Mouse (Mus musculus): ENCODE data around the gene Eri3. TPM values are rescaled to one million over a fixed set of nuclear protein-coding genes. Genes with fewer than 3 reads are reported as not detected.
A peak's percentile ranks its signal among the peaks of the same experiment; 100 is the strongest.

The Eri3 gene
- polyA plus RNA-seq, 1 experiment from 2014 or later: 106 TPM

DNA sequence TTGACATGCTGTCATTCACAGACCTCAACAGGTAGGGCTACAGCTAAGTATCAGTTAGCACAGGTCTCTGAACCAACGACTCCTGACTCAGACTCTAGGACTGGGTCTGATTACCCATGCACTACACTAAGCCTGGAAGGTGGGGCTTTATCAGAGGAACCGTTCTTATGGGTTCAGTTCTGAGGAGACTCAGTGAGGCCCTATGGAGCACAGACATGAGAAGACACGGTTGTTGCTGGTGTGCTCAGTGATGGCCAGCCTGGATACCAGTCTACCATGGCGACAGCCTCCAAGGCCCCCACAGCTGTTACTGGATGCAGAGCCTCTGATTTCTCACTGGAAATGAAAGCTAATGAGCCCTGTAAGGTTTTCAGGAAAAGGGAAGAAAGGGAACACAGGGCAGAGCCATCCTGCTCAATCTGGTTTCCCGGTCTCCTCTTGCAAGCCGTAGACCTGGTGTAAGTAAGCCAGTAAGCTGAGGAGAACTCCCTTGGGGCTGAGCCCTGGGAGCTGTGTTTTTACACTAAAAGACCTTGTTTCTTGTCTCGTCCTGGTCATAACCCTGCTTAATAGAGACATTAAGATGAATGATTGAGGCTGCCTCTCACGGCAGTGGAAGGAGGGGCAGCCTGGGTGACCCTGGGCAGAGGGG, 10.7 kb upstream of the Eri3 start:
- WGBS: 73% methylated on average over 8 of the region's 8 CpGs
- H3K4me2 ChIP-seq (ENCODE audit: low read depth, low read length): no peak overlapping the region
- no peak overlapping the region for H3K4me3 ChIP-seq (replicated peaks; ENCODE audit: low read length)

DNA sequence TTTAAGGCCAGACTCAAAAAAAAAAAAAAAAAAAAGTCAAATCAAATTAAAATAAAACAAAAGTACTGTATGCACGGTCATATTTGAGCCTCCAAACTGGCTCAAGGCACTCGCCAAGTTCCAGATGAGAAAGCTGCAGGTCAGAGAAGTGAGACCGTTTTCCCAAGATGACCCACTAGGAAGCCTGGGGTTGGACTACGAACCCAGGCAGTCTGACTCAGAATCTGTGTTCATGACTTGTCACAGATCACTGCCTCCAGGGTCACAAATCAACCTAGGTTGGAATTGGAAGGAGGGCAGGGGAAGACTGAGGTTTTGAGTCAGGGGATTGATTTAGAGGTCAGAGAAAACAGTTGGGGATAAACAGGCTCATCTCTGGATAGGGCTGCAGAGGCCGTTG, 9.6 kb upstream of the Eri3 start:
- Histone ChIP-seq H3K4me3 (replicated peaks; ENCODE audit: low read length) (no peak overlapping the region), H3K36me3 (ENCODE audit: control insufficient read depth, insufficient read depth, low read length) (no peaks in the 10 kb centered on the region), H3K4me2 (ENCODE audit: low read depth, low read length) (no peak overlapping the region), H3K9ac (ENCODE audit: low read length) (no peak overlapping the region), H3K4me1 (ENCODE audit: control insufficient read depth, insufficient read depth, low read length) (no peaks in the 10 kb centered on the region), H3K9me3 (replicated peaks; ENCODE audit: control insufficient read depth, low read length) (no peaks in the 10 kb centered on the region), H3K27ac (ENCODE audit: low read length) (no peak overlapping the region), H3K27me3 (ENCODE audit: control insufficient read depth, insufficient read depth, low read length) (no peaks in the 10 kb centered on the region)
- ATAC-seq (ENCODE audit: insufficient read depth, low FRiP score): no peak
- 68% methylated on average over 5 of the region's 5 CpGs for WGBS

More for the DNA sequence above, 10.7 kb upstream of the Eri3 start:
- ATAC-seq (ENCODE audit: insufficient read depth, low FRiP score): no peak
- Histone ChIP-seq H3K27ac (ENCODE audit: low read length) (no peak overlapping the region), H3K36me3 (ENCODE audit: control insufficient read depth, insufficient read depth, low read length) (no peaks in the 10 kb centered on the region), H3K9me3 (replicated peaks; ENCODE audit: control insufficient read depth, low read length) (no peaks in the 10 kb centered on the region), H3K4me1 (ENCODE audit: control insufficient read depth, insufficient read depth, low read length) (no peaks in the 10 kb centered on the region), H3K27me3 (ENCODE audit: control insufficient read depth, insufficient read depth, low read length) (no peaks in the 10 kb centered on the region), H3K9ac (ENCODE audit: low read length) (no peak overlapping the region)

DNA sequence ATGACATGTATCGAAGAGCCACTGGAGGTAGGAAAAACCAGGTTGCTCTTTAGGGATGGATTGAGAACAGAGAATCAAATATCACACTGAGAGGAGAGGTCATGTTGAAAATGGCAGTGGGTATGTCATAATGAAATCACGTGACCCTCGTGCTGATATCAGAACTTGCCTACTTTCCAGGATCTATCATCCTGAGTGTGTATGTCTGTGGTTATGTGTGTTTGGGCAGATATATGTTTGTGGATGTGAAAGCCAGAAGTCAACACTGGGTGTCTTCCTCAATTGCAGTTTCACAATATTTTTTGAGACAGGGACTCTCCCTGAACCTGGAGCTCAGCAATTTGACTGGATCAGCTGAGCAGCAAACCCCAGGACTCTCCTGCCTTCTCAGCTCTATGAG, 4.7 kb upstream of the Eri3 start:
- H3K27ac ChIP-seq (ENCODE audit: low read length): no peak overlapping the region
- no peaks in the 10 kb centered on the region for H3K36me3 ChIP-seq (ENCODE audit: control insufficient read depth, insufficient read depth, low read length)
- no peak for ATAC-seq (ENCODE audit: insufficient read depth, low FRiP score)
- 85% methylated on average over 3 of the region's 3 CpGs for WGBS
- H3K27me3 ChIP-seq (ENCODE audit: control insufficient read depth, insufficient read depth, low read length): no peaks in the 10 kb centered on the region
- 0 out of 2 replicates have a peak, but pooled peaks cover 4% of the 10 kb centered on the region for H3K4me1 ChIP-seq (ENCODE audit: control insufficient read depth, insufficient read depth, low read length)
- no peak overlapping the region for H3K4me3 ChIP-seq (replicated peaks; ENCODE audit: low read length)
- H3K9ac ChIP-seq (ENCODE audit: low read length): no peak overlapping the region
- no peak overlapping the region for H3K4me2 ChIP-seq (ENCODE audit: low read depth, low read length)
- no peaks in the 10 kb centered on the region for H3K9me3 ChIP-seq (replicated peaks; ENCODE audit: control insufficient read depth, low read length)

GRCm38 (mm10) chr4:117546616-117547015, 3.5 kb upstream of the Eri3 start:
- H3K27me3 ChIP-seq (ENCODE audit: control insufficient read depth, insufficient read depth, low read length): no peaks in the 10 kb centered on the region
- no peak overlapping the region for H3K4me2 ChIP-seq (ENCODE audit: low read depth, low read length)
- ATAC-seq (ENCODE audit: insufficient read depth, low FRiP score): no peak
- no peak overlapping the region for H3K4me3 ChIP-seq (replicated peaks; ENCODE audit: low read length)
- no peak overlapping the region for H3K27ac ChIP-seq (ENCODE audit: low read length)
- no peaks in the 10 kb centered on the region for H3K36me3 ChIP-seq (ENCODE audit: control insufficient read depth, insufficient read depth, low read length)
- peaks cover 13% of the 10 kb centered on the region for H3K4me1 ChIP-seq (ENCODE audit: control insufficient read depth, insufficient read depth, low read length)
- H3K9ac ChIP-seq (ENCODE audit: low read length): no peak overlapping the region
- 83% methylated on average over 6 of the region's 6 CpGs for WGBS
- H3K9me3 ChIP-seq (replicated peaks; ENCODE audit: control insufficient read depth, low read length): no peaks in the 10 kb centered on the region

DNA sequence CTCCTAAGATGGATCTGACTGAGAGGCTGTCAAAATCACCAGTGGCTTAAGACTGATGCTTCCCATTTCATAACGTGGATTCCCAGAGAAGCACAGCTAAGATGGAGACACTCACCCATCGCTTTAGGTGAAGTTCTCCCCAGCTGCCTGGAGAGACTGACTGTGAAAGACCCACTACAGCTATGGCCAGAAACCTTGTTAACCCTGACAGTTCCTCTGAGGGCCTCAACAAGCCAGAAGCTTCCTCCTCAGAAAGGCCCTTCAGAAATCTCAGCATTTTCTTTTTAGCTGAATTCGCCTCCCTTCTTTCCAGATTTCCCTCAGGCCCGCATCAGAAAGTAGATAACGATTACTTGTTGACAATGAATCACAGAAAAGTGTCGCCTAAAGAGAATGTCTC, 589 bp upstream of the Eri3 start:
- no peaks in the 10 kb centered on the region for H3K27me3 ChIP-seq (ENCODE audit: control insufficient read depth, insufficient read depth, low read length)
- 30% methylated on average over 6 of the region's 6 CpGs for WGBS
- H3K9ac ChIP-seq (ENCODE audit: low read length): peak overlapping the region; percentile 19; the same call in 1 of the 2 replicates
- H3K9me3 ChIP-seq (replicated peaks; ENCODE audit: control insufficient read depth, low read length): no peaks in the 10 kb centered on the region
- 0 out of 2 replicates have a peak overlapping the region, but pooled peaks have one; percentile 3 for H3K27ac ChIP-seq (ENCODE audit: low read length)
- H3K36me3 ChIP-seq (ENCODE audit: control insufficient read depth, insufficient read depth, low read length): no peaks in the 10 kb centered on the region
- H3K4me2 ChIP-seq (ENCODE audit: low read depth, low read length): peak overlapping the region; percentile 47
- peaks cover 19% of the 10 kb centered on the region for H3K4me1 ChIP-seq (ENCODE audit: control insufficient read depth, insufficient read depth, low read length)
- peak overlapping the region; percentile 97 for H3K4me3 ChIP-seq (replicated peaks; ENCODE audit: low read length)
- no peak for ATAC-seq (ENCODE audit: insufficient read depth, low FRiP score)

DNA sequence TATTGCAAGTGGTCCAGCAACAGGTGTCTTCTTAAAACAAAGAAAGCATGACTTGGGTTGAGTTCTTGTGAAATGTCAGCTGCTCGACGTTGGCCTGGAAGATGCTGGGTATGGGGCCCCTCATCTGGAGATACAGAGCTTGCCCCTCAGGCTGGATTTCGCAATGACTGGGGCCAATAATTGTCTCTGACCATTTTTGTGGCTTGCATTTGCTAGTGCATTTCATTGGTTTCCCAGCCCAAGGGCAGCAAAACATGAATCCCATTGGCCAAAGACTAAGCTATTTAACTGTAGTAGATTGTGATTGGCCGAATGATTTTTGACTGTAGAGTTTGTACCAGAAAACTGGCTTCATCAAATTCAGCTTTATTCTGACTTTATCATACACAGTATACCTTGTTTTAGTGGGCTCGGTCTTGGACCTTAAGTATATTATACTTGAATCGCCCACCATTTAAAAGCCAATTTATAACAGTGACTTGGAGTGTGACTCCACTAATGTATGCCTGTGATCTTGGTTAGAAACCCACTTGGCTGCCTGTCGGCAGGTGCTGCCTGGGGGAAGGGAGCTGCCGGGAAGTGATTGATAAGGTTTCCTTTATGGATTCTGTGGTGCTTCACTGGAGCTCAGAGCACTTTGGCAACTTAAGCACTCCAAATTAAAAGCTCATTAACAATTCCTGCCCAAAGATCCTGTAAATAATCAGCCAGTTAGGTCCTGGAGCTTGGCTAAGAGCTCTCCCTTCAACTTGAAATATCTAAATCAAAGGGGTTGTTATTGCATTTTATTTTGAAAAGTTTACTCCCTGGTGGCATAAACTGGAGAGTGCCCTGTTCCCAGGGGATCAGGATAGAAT, 1.2 kb downstream of the Eri3 start:
- Histone ChIP-seq H3K4me1 (ENCODE audit: control insufficient read depth, insufficient read depth, low read length) (peaks cover 25% of the 10 kb centered on the region), H3K9me3 (replicated peaks; ENCODE audit: control insufficient read depth, low read length) (no peaks in the 10 kb centered on the region), H3K4me3 (replicated peaks; ENCODE audit: low read length) (peak overlapping the region; percentile 97), H3K4me2 (ENCODE audit: low read depth, low read length) (peak overlapping the region; percentile 65), H3K27me3 (ENCODE audit: control insufficient read depth, insufficient read depth, low read length) (no peaks in the 10 kb centered on the region), H3K27ac (ENCODE audit: low read length) (peak overlapping the region; percentile 62; the same call in 1 of the 2 replicates), H3K9ac (ENCODE audit: low read length) (peak overlapping the region; percentile 92), H3K36me3 (ENCODE audit: control insufficient read depth, insufficient read depth, low read length) (no peaks in the 10 kb centered on the region)
- ATAC-seq (ENCODE audit: insufficient read depth, low FRiP score): no peak
- 31% methylated on average over 8 of the region's 8 CpGs for WGBS

DNA sequence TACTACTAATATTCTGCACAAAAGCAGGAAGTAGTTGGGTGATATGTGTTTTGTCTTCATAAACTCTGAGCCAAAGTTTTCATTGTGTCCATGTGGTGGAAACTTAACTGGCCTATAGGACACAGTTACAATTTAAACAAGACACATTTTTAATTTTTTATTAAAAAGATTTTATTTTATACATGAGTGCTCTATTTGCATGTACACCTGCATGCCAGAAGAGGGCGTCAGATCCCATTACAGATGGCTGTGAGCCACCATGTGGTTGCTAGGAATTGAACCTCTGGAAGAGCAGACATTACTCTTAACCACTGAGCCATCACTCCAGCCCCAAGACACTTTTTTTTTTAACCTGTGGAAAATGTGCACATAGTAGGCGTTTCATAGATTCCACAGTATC, 5.3 kb downstream of the Eri3 start:
- Histone ChIP-seq H3K4me2 (ENCODE audit: low read depth, low read length) (no peak overlapping the region), H3K27ac (ENCODE audit: low read length) (no peak overlapping the region), H3K9ac (ENCODE audit: low read length) (no peak overlapping the region), H3K4me1 (ENCODE audit: control insufficient read depth, insufficient read depth, low read length) (peaks cover 30% of the 10 kb centered on the region), H3K4me3 (replicated peaks; ENCODE audit: low read length) (no peak overlapping the region), H3K36me3 (ENCODE audit: control insufficient read depth, insufficient read depth, low read length) (no peaks in the 10 kb centered on the region), H3K9me3 (replicated peaks; ENCODE audit: control insufficient read depth, low read length) (no peaks in the 10 kb centered on the region), H3K27me3 (ENCODE audit: control insufficient read depth, insufficient read depth, low read length) (no peaks in the 10 kb centered on the region)
- no peak for ATAC-seq (ENCODE audit: insufficient read depth, low FRiP score)
- WGBS: 51% methylated on average over 2 of the region's 2 CpGs

GRCm38 (mm10) chr4:117556372-117556771, 6.2 kb downstream of the Eri3 start:
- no peak for ATAC-seq (ENCODE audit: insufficient read depth, low FRiP score)
- no peak overlapping the region for H3K27ac ChIP-seq (ENCODE audit: low read length)
- H3K9me3 ChIP-seq (replicated peaks; ENCODE audit: control insufficient read depth, low read length): no peaks in the 10 kb centered on the region
- no peak overlapping the region for H3K4me2 ChIP-seq (ENCODE audit: low read depth, low read length)
- H3K4me3 ChIP-seq (replicated peaks; ENCODE audit: low read length): no peak overlapping the region
- no peaks in the 10 kb centered on the region for H3K27me3 ChIP-seq (ENCODE audit: control insufficient read depth, insufficient read depth, low read length)
- peaks cover 24% of the 10 kb centered on the region for H3K4me1 ChIP-seq (ENCODE audit: control insufficient read depth, insufficient read depth, low read length)
- no peak overlapping the region for H3K9ac ChIP-seq (ENCODE audit: low read length)
- 31% methylated on average over 5 of the region's 5 CpGs for WGBS
- H3K36me3 ChIP-seq (ENCODE audit: control insufficient read depth, insufficient read depth, low read length): no peaks in the 10 kb centered on the region

DNA sequence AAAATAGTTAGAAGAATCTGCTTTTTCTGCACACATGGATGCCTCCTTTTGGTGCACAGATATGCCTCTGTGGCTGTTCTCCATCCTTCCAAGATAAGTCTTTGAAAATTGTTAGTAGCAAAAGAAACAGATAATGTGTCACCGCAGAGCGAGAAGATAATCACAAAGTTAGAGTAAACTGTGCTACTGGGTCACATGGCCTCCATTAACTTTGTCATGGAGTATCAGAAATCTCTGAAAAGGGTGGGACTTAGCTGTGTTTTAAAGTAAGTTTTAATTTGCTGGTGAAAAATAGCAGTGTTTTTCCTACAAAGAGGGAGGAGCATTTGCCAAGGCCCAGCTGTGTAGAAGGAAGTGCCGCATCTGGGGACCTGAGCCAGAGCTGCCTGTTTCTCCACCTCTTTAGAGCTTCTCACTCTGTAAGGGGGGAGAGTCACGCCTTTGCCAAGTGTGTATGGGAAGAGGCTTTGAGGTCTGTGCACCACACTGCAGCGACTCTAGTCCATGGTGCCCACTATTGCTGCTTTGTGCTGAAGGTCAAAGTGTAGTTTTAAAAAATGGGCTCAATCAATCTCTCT, 7.0 kb downstream of the Eri3 start:
- Histone ChIP-seq H3K27ac (ENCODE audit: low read length) (no peak overlapping the region), H3K36me3 (ENCODE audit: control insufficient read depth, insufficient read depth, low read length) (peaks cover 1% of the 10 kb centered on the region; the same call in 1 of the 2 replicates), H3K4me2 (ENCODE audit: low read depth, low read length) (no peak overlapping the region), H3K9ac (ENCODE audit: low read length) (no peak overlapping the region), H3K4me1 (ENCODE audit: control insufficient read depth, insufficient read depth, low read length) (peaks cover 16% of the 10 kb centered on the region), H3K9me3 (replicated peaks; ENCODE audit: control insufficient read depth, low read length) (no peaks in the 10 kb centered on the region), H3K4me3 (replicated peaks; ENCODE audit: low read length) (no peak overlapping the region), H3K27me3 (ENCODE audit: control insufficient read depth, insufficient read depth, low read length) (no peaks in the 10 kb centered on the region)
- 39% methylated on average over 5 of the region's 5 CpGs for WGBS
- ATAC-seq (ENCODE audit: insufficient read depth, low FRiP score): no peak

Measured in stomach, embryonic 16.5 days (tissue).